Mouse (Mus musculus) heart, embryonic 11.5 days (tissue): Measurements from ENCODE around the gene Gadl1. TPM values are rescaled to one million over a fixed set of nuclear protein-coding genes. Genes with fewer than 3 reads are reported as not detected.

Experiments used
- ATAC-seq: fragments of 200-750 bp; cut with Nextera tagmentation; replicated peaks from 2 replicates; pipeline ENCODE4 v1.8.0; 2017; ENCODE audit warnings: moderate library complexity; ENCODE audit not compliant: insufficient number of reproducible peaks, low FRiP score, low TSS enrichment
- H3K27ac ChIP-seq: fragments of 300-500 bp; sonication (generic); 2 replicates; pipeline ENCODE4 v1.5.1; 2014; ENCODE audit warnings: mild to moderate bottlenecking, low read depth, low read length
- H3K27me3 ChIP-seq: fragments of 300-500 bp; sonication (generic); 2 replicates; pipeline ENCODE4 v1.6.1; 2014; ENCODE audit warnings: mild to moderate bottlenecking, low read length, mixed read lengths; ENCODE audit not compliant: control insufficient read depth, insufficient read depth
- H3K36me3 ChIP-seq: fragments of 300-500 bp; sonication (generic); 2 replicates; pipeline ENCODE4 v1.6.1; 2014; ENCODE audit warnings: mild to moderate bottlenecking, low read length, moderate library complexity, mixed read lengths; ENCODE audit not compliant: control insufficient read depth, insufficient read depth
- H3K4me1 ChIP-seq: fragments of 300-500 bp; sonication (generic); 2 replicates; pipeline ENCODE4 v1.6.1; 2014; ENCODE audit warnings: low read length; ENCODE audit not compliant: control insufficient read depth, insufficient read depth
- H3K4me2 ChIP-seq: fragments of 300-500 bp; sonication (generic); 2 replicates; pipeline ENCODE4 v1.6.1; 2014; ENCODE audit warnings: mild to moderate bottlenecking, moderate library complexity
- H3K4me3 ChIP-seq: fragments of 300-500 bp; sonication (generic); 2 replicates; pipeline ENCODE4 v1.5.1; 2014; ENCODE audit warnings: low read depth, low read length
- H3K9ac ChIP-seq: fragments of 300-500 bp; sonication (generic); 2 replicates; pipeline ENCODE4 v1.6.1; 2014; ENCODE audit warnings: mild to moderate bottlenecking, low read depth, low read length, moderate library complexity
- H3K9me3 ChIP-seq: fragments of 300-500 bp; sonication (generic); replicated peaks from 2 replicates; pipeline ENCODE4 v1.6.1; 2016; ENCODE audit warnings: low read length; ENCODE audit not compliant: control insufficient read depth
- WGBS: fragments of 180-500 bp; shearing (Covaris S2); extraction: QIAGEN DNeasy Blood & Tissue Kit; methylation state at CpG from one replicate; pipeline ENCODE4 v1.1.7; 2014; ENCODE audit not compliant: insufficient replicate concordance; 5-methylcytosine and 5-hydroxymethylcytosine counted together
- polyA plus RNA-seq: library from polyadenylated mRNA; unstranded; fragments of >200 nt; fragmentation: Nextera tagmentation; extraction: Ambion mirVana; gene quantifications from 2 replicates; pipeline ENCODE4 v1.2.1, GENCODE M21; 2014

Gadl1 gene
- polyA plus RNA-seq, 1 experiment from 2014 or later: 1.2 TPM

- H3K4me3 ChIP-seq: no peak overlapping the region
- no peak overlapping the region for H3K4me2 ChIP-seq
- H3K27ac ChIP-seq: no peak overlapping the region
- no peaks in the 10 kb centered on the region for H3K27me3 ChIP-seq
- ATAC-seq: no peak
- H3K9ac ChIP-seq: no peak overlapping the region
- H3K4me1 ChIP-seq: no peaks in the 10 kb centered on the region
- H3K9me3 ChIP-seq: no peaks in the 10 kb centered on the region
- H3K36me3 ChIP-seq: no peaks in the 10 kb centered on the region
- WGBS: 80% methylated on average over 5 of the region's 5 CpGs
Measured at GRCm38 (mm10) chr9:115883413-115883812, 25.8 kb upstream of the Gadl1 start.

- Histone ChIP-seq H3K27ac (no peak overlapping the region), H3K4me2 (no peak overlapping the region), H3K27me3 (no peaks in the 10 kb centered on the region), H3K36me3 (no peaks in the 10 kb centered on the region), H3K4me1 (no peaks in the 10 kb centered on the region), H3K9me3 (no peaks in the 10 kb centered on the region), H3K9ac (no peak overlapping the region), H3K4me3 (no peak overlapping the region)
- ATAC-seq: no peak
- 76% methylated on average over 5 of the region's 5 CpGs for WGBS
Measured at GRCm38 (mm10) chr9:115887571-115887970, 21.7 kb upstream of the Gadl1 start.

- Histone ChIP-seq H3K4me1 (no peaks in the 10 kb centered on the region), H3K36me3 (no peaks in the 10 kb centered on the region), H3K4me2 (no peak overlapping the region), H3K9me3 (no peaks in the 10 kb centered on the region), H3K4me3 (no peak overlapping the region), H3K27ac (no peak overlapping the region), H3K9ac (no peak overlapping the region), H3K27me3 (no peaks in the 10 kb centered on the region)
- no peak for ATAC-seq
- 78% methylated on average over 4 of the region's 4 CpGs for WGBS
Measured at GRCm38 (mm10) chr9:115893131-115893530, 16.1 kb upstream of the Gadl1 start.

- WGBS: 77% methylated on average over 10 of the region's 10 CpGs
- no peak overlapping the region for H3K4me3 ChIP-seq
- no peaks in the 10 kb centered on the region for H3K4me1 ChIP-seq
- no peaks in the 10 kb centered on the region for H3K27me3 ChIP-seq
- H3K4me2 ChIP-seq: no peak overlapping the region
- H3K9me3 ChIP-seq: no peaks in the 10 kb centered on the region
- no peak overlapping the region for H3K9ac ChIP-seq
- no peaks in the 10 kb centered on the region for H3K36me3 ChIP-seq
- H3K27ac ChIP-seq: no peak overlapping the region
- no peak for ATAC-seq
Measured at GRCm38 (mm10) chr9:115893947-115894346, 15.3 kb upstream of the Gadl1 start.

GRCm38 (mm10) chr9:115908325-115908724, 930 bp upstream of the Gadl1 start:
- Histone ChIP-seq H3K4me1 (peaks cover 5% of the 10 kb centered on the region), H3K9me3 (no peaks in the 10 kb centered on the region), H3K27me3 (no peaks in the 10 kb centered on the region), H3K4me3 (peak overlapping the region; percentile 12; the same call in 1 of the 2 replicates), H3K36me3 (no peaks in the 10 kb centered on the region), H3K4me2 (peak overlapping the region; percentile 54), H3K9ac (no peak overlapping the region), H3K27ac (no peak overlapping the region)
- ATAC-seq: 0 out of 2 replicates have a peak, but pooled peaks have one; percentile 10
- 8% methylated on average over 15 of the region's 15 CpGs for WGBS

GRCm38 (mm10) chr9:115914006-115914405, 4.8 kb downstream of the Gadl1 start:
- no peak for ATAC-seq
- no peaks in the 10 kb centered on the region for H3K36me3 ChIP-seq
- 0 out of 2 replicates have a peak, but pooled peaks cover 2% of the 10 kb centered on the region for H3K4me1 ChIP-seq
- 54% methylated on average over 7 of the region's 7 CpGs for WGBS
- no peak overlapping the region for H3K4me3 ChIP-seq
- H3K27me3 ChIP-seq: no peaks in the 10 kb centered on the region
- no peak overlapping the region for H3K27ac ChIP-seq
- no peak overlapping the region for H3K4me2 ChIP-seq
- H3K9me3 ChIP-seq: no peaks in the 10 kb centered on the region
- no peak overlapping the region for H3K9ac ChIP-seq

- no peaks in the 10 kb centered on the region for H3K36me3 ChIP-seq
- 0 out of 2 replicates have a peak, but pooled peaks cover 2% of the 10 kb centered on the region for H3K4me1 ChIP-seq
- no peak overlapping the region for H3K4me2 ChIP-seq
- H3K27ac ChIP-seq: no peak overlapping the region
- H3K4me3 ChIP-seq: no peak overlapping the region
- no peaks in the 10 kb centered on the region for H3K9me3 ChIP-seq
- H3K9ac ChIP-seq: no peak overlapping the region
- WGBS: 81% methylated on average over 14 of the region's 14 CpGs
- no peaks in the 10 kb centered on the region for H3K27me3 ChIP-seq
- no peak for ATAC-seq
Measured at GRCm38 (mm10) chr9:115915586-115916270, 6.5 kb downstream of the Gadl1 start.

- Histone ChIP-seq H3K4me1 (no peaks in the 10 kb centered on the region), H3K4me2 (no peak overlapping the region), H3K9me3 (no peaks in the 10 kb centered on the region), H3K36me3 (no peaks in the 10 kb centered on the region), H3K9ac (no peak overlapping the region), H3K27ac (no peak overlapping the region), H3K4me3 (no peak overlapping the region), H3K27me3 (no peaks in the 10 kb centered on the region)
- 79% methylated on average over 3 of the region's 3 CpGs for WGBS
- no peak for ATAC-seq
Measured at GRCm38 (mm10) chr9:115919736-115920135, 10.5 kb downstream of the Gadl1 start.

- no peak overlapping the region for H3K4me3 ChIP-seq
- H3K27ac ChIP-seq: no peak overlapping the region
- H3K4me1 ChIP-seq: no peaks in the 10 kb centered on the region
- H3K9me3 ChIP-seq: no peaks in the 10 kb centered on the region
- ATAC-seq: no peak
- H3K36me3 ChIP-seq: no peaks in the 10 kb centered on the region
- 89% methylated on average over 10 of the region's 10 CpGs for WGBS
- H3K27me3 ChIP-seq: no peaks in the 10 kb centered on the region
- no peak overlapping the region for H3K9ac ChIP-seq
- H3K4me2 ChIP-seq: no peak overlapping the region
Measured at GRCm38 (mm10) chr9:115922662-115923061, 13.4 kb downstream of the Gadl1 start.
